Mouse (Mus musculus): Measurements from ENCODE around the gene Dnaja3. TPM values are rescaled to one million over a fixed set of nuclear protein-coding genes. Genes with fewer than 3 reads are reported as not detected.
"Not testable (repeated sequence)": the region's sequence is repeated elsewhere in the genome, so short reads cannot be mapped to it uniquely, and the experiment has no call there.

Gene Dnaja3
- polyA plus RNA-seq, 1 experiment from 2014 or later, result 74.2 TPM

DNA sequence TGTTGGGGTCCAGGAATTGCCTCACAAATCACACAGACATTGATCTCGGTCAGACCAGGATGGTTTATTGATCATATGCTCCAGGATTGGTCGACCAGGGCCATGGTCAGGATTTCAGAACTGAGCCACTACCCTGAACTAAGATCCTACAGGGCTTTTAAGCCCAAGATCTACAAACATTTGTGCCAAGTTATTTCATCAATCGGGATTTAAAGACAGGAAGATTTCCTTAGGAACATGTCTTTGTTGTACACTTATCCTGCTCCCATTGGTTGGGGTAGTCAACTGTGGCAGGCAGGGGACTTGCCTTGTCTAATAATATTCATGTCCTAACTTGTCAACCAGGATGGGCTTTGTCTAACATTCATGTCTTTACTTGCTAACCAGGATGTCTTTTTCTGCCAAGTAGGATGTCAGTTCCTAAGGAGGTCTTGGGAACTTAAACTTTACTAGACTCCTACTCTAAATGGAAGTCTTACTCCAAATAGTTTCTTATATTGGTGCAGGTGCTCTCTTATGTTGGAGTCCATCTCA, 41.2 kb downstream of the Dnaja3 start:
- not testable (repeated sequence) for H3K27ac ChIP-seq; H3K4me2 ChIP-seq; H3K27me3 ChIP-seq (replicated peaks); H3K9ac ChIP-seq; H3K9me3 ChIP-seq (replicated peaks); H3K36me3 ChIP-seq; H3K4me3 ChIP-seq; ATAC-seq
- peaks cover 62% of the 10 kb centered on the region for H3K4me1 ChIP-seq
- 71% methylated on average over 3 of the region's 3 CpGs for WGBS (ENCODE audit: insufficient replicate concordance)

DNA sequence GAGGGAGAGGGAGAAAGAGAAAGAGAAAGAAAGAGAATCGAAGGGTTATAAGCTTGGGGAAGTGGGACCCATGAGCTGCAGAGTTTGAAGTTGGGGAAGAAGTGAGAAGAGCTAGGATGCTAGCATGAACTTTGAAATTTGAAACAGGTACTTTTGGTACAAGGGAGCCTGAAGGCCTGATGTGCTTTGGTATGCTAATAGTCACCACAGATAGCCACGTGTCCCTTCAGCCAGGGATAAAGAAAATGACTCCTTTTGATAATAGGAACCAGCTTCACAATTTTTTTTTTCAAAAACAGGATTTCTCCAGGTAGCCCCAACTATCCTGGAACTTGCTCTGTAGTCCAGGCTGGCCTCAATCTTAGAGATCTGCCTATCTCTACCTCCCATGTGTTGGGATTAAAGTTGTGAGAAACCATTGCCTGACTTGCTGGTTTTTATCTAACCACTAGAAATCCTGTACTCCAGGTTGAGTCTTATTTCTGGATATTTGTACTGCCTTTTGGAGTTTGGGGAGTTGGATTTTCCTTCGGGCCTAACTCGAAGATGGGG, 42.9 kb downstream of the Dnaja3 start:
- Histone ChIP-seq H3K27ac (peak overlapping the region; percentile 85), H3K36me3 (peaks cover 11% of the 10 kb centered on the region), H3K9me3 (replicated peaks) (no peaks in the 10 kb centered on the region), H3K27me3 (replicated peaks) (no peaks in the 10 kb centered on the region), H3K4me2 (peak overlapping the region; percentile 83), H3K9ac (peak overlapping the region; percentile 82; the same call in 1 of the 2 replicates), H3K4me1 (peaks cover 64% of the 10 kb centered on the region), H3K4me3 (peak overlapping the region; percentile 78)
- ATAC-seq, result no peak
- WGBS (ENCODE audit: insufficient replicate concordance), result 41% methylated on average over 4 of the region's 4 CpGs

DNA sequence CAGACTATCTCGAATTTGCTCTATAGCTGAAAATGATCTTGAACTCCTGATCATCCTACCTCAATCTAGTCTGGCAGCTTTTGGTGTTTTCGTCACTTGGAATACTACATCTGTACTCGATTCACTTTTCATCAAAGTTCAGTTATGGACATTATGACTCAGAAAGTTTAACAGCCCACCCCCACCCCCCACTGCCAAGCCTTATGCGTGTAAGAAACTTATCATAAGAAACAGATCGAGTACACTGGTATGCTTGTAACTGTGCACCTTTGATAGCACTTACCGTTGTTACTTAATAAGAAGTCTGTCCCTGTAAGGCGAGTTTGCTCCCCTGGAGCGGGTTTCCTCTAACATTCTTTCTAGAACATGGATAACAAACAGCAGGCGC, 43.4 kb downstream of the Dnaja3 start:
- Histone ChIP-seq H3K4me3 (peak overlapping the region; percentile 78), H3K4me2 (peak overlapping the region; percentile 83), H3K4me1 (peaks cover 59% of the 10 kb centered on the region), H3K9ac (peak overlapping the region; percentile 82), H3K27ac (peak overlapping the region; percentile 85), H3K9me3 (replicated peaks) (no peaks in the 10 kb centered on the region), H3K27me3 (replicated peaks) (no peaks in the 10 kb centered on the region), H3K36me3 (peaks cover 16% of the 10 kb centered on the region)
- ATAC-seq, result peak; percentile 25; the same call in 1 of the 2 replicates
- WGBS (ENCODE audit: insufficient replicate concordance), result 17% methylated on average over 9 of the region's 9 CpGs

DNA sequence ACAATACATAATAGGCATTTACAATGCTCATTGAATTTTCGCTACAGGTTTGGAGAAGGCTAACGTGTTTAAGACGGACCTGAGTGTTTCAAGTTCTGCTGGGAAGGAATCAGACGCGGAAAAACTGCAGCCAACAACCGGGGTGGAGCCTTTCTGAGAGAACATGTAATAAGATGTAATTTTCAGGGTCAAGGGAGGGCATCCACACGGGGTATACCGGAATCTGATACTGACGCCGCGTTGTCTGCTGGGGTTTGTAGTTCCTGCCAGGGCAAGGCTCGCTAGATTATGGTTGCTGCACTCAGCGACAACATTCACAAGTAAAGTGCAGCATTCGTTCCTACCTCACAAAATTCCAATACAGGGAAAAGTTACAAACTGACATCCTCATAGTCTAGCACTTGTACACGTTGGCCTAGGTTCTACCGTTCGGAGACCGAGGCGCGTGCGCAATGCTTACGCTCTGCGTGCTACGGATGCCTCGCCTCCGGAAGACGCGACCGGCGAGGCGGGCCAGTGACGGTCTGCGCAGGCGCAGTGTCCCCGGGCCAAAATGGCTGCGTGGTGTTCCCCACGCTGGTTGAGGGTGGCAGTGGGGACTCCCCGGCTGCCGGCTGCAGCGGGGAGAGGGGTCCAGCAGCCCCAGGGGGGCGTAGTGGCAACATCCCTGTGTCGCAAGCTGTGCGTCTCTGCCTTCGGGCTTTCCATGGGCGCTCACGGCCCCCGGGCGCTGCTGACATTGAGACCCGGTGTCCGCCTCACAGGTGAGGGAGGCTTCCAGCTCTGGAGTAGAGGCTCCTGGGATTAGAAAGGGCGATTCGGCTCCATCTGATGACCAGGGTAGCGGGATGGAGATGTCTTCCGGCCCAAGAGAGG, 44.0 kb downstream of the Dnaja3 start:
- peaks cover 53% of the 10 kb centered on the region for H3K4me1 ChIP-seq
- peak overlapping the region; percentile 82 for H3K9ac ChIP-seq
- peak overlapping the region; percentile 78 for H3K4me3 ChIP-seq
- no peaks in the 10 kb centered on the region for H3K27me3 ChIP-seq (replicated peaks)
- WGBS (ENCODE audit: insufficient replicate concordance), result under 1% methylated on average over 54 of the region's 54 CpGs
- H3K4me2 ChIP-seq, result peak overlapping the region; percentile 83
- peaks cover 21% of the 10 kb centered on the region for H3K36me3 ChIP-seq
- ATAC-seq, result peak; percentile 80
- no peaks in the 10 kb centered on the region for H3K9me3 ChIP-seq (replicated peaks)
- peak overlapping the region; percentile 85 for H3K27ac ChIP-seq

DNA sequence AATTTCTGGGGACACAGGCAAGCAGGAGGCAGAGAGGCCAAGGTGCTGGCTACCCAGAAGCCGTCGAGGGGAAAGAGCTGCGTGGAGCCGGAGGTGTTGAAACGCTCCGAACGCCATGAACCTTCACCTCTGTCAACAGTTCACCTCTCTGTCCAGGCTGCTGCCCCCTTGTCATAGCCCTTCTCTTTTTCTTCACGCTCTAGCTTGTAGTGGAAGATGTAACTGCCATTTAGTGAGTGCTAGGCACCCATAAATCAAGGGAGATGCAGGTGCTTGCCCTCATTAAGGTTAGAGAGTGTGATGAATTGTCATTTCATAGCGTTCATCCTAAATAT, 44.6 kb downstream of the Dnaja3 start:
- Histone ChIP-seq H3K4me3 (peak overlapping the region; percentile 78), H3K27me3 (replicated peaks) (no peaks in the 10 kb centered on the region), H3K9ac (peak overlapping the region; percentile 82), H3K4me2 (peak overlapping the region; percentile 83), H3K36me3 (peaks cover 27% of the 10 kb centered on the region), H3K9me3 (replicated peaks) (0 out of 2 replicates have a peak, but pooled peaks cover 3% of the 10 kb centered on the region), H3K27ac (peak overlapping the region; percentile 85), H3K4me1 (peaks cover 47% of the 10 kb centered on the region)
- 0 out of 2 replicates have a peak, but pooled peaks have one; percentile 2 for ATAC-seq
- WGBS (ENCODE audit: insufficient replicate concordance), result 0% methylated on average over 9 of the region's 9 CpGs

DNA sequence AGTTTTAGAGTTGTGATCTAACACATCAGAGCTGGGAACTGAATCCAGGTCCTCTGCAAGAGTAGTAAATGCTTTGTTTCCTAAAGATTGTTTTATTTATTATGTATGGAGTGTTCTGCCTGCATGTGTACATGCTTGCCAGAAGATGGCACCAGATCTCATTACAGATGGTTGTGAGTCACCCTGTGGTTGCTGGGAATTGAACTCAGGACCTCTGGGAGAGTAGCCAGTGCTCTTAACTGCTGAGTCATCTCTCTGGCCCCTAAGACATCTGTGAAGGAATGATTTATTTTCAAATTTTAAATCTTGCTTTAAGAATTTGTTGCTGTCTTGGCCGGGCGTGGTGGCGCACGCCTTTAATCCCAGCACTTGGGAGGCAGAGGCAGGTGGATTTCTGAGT, 49.6 kb downstream of the Dnaja3 start:
- H3K4me2 ChIP-seq; H3K4me3 ChIP-seq; H3K27me3 ChIP-seq (replicated peaks); H3K27ac ChIP-seq; H3K9ac ChIP-seq; ATAC-seq; H3K9me3 ChIP-seq (replicated peaks): not testable (repeated sequence)
- Histone ChIP-seq H3K4me1 (peaks cover 22% of the 10 kb centered on the region), H3K36me3 (peaks cover 76% of the 10 kb centered on the region)
- 95% methylated on average over 4 of the region's 4 CpGs for WGBS (ENCODE audit: insufficient replicate concordance)

DNA sequence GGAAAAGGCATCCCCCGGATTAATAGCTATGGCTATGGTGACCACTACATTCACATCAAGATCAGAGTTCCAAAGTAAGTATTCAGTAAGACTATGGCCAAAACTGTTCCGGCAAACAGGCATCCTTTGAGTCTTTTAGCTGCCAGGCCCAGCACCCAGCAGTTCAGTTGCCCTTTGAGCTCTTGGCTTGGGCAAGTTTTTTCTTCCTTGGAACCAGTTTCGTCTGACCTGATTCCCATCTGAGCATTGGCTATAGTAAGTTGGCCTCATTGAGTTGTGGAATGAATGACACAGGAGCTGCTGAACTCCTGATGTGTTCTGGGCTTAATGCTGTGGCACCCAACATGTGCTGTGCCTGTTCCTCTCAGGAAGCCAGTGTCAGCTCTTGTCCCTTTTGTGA, 61.4 kb downstream of the Dnaja3 start:
- no peak overlapping the region for H3K4me2 ChIP-seq
- H3K27ac ChIP-seq, result no peak overlapping the region
- 88% methylated on average over 3 of the region's 3 CpGs for WGBS (ENCODE audit: insufficient replicate concordance)
- H3K36me3 ChIP-seq, result peaks cover 99% of the 10 kb centered on the region
- H3K4me3 ChIP-seq, result no peak overlapping the region
- H3K4me1 ChIP-seq, result no peaks in the 10 kb centered on the region
- H3K9me3 ChIP-seq (replicated peaks), result no peaks in the 10 kb centered on the region
- ATAC-seq, result no peak
- H3K27me3 ChIP-seq (replicated peaks), result no peaks in the 10 kb centered on the region
- H3K9ac ChIP-seq, result no peak overlapping the region

DNA sequence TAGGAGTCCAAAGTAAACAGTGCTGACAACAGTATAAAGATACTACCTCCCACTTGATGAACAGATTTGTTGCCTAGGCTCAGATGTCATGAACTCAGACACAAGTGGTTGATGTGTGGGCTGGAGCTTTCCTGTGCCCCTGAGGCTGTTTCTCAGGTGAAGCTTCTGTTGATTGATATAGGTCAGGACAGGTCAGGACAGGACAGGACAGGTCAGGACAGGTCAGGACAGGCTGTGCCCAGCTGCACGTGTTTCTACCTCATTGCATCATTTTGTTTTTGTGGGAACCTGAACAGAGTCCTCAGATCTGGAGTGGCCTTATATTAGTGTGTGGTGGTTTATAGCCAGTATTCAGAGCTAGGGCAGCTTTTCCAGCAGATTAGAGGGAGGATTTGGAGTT, 62.9 kb downstream of the Dnaja3 start:
- Histone ChIP-seq H3K27ac (no peak overlapping the region), H3K36me3 (peaks cover 99% of the 10 kb centered on the region), H3K4me2 (no peak overlapping the region), H3K4me3 (no peak overlapping the region), H3K9ac (no peak overlapping the region), H3K27me3 (replicated peaks) (no peaks in the 10 kb centered on the region), H3K4me1 (no peaks in the 10 kb centered on the region), H3K9me3 (replicated peaks) (no peaks in the 10 kb centered on the region)
- 58% methylated on average over 1 of the region's 1 CpGs for WGBS (ENCODE audit: insufficient replicate concordance)
- peak; percentile 50; the same call in 1 of the 2 replicates for ATAC-seq

DNA sequence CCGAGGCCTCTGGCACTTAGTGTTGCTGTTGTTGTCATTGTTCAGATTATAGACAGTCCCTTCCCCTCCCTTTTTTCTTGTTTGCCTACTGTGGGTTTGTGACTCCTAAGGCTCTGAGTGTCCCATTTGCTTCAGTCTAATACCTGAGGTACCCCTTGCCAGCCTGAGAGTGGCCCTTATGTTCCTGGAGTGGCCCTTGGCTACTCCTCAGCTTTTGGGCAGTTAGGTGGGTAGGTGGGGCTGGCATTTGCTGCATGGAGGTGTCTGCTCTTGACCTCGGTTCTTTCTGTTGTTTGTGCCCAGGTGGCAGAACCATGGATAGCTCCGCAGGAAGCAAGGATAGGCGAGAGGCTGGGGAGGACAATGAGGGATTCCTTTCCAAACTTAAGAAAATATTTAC, 65.8 kb downstream of the Dnaja3 start:
- 81% methylated on average over 4 of the region's 4 CpGs for WGBS (ENCODE audit: insufficient replicate concordance)
- Histone ChIP-seq H3K27ac (no peak overlapping the region), H3K9me3 (replicated peaks) (no peaks in the 10 kb centered on the region), H3K36me3 (peaks cover 100% of the 10 kb centered on the region), H3K9ac (no peak overlapping the region), H3K27me3 (replicated peaks) (no peaks in the 10 kb centered on the region), H3K4me1 (no peaks in the 10 kb centered on the region), H3K4me2 (no peak overlapping the region), H3K4me3 (no peak overlapping the region)
- ATAC-seq, result no peak

DNA sequence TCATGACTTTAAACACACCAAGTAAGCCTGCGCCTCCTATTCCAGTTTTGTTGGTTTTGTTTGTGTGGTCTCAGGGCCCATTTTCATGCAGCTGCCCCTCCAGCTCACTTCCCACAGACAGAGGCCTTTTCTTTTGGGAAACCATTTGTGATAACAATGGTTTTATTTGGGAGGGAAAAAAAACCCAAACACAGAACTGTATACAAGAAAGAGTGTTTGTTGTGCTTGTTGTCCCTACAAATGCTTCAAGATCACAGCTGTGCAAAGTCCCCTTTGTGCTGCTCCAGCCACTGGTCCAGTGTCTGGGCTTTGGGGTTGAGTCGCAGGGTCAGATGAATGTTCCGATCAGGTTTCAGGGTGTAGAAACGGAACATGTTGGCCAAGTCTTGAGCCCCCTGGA, 71.4 kb downstream of the Dnaja3 start:
- Histone ChIP-seq H3K9ac (no peak overlapping the region), H3K4me3 (no peak overlapping the region), H3K27me3 (replicated peaks) (no peaks in the 10 kb centered on the region), H3K36me3 (peaks cover 100% of the 10 kb centered on the region), H3K27ac (no peak overlapping the region), H3K4me1 (no peaks in the 10 kb centered on the region), H3K4me2 (no peak overlapping the region), H3K9me3 (replicated peaks) (no peaks in the 10 kb centered on the region)
- ATAC-seq, result no peak
- 87% methylated on average over 4 of the region's 4 CpGs for whole genome bisulfite sequencing (ENCODE audit: insufficient replicate concordance)

DNA sequence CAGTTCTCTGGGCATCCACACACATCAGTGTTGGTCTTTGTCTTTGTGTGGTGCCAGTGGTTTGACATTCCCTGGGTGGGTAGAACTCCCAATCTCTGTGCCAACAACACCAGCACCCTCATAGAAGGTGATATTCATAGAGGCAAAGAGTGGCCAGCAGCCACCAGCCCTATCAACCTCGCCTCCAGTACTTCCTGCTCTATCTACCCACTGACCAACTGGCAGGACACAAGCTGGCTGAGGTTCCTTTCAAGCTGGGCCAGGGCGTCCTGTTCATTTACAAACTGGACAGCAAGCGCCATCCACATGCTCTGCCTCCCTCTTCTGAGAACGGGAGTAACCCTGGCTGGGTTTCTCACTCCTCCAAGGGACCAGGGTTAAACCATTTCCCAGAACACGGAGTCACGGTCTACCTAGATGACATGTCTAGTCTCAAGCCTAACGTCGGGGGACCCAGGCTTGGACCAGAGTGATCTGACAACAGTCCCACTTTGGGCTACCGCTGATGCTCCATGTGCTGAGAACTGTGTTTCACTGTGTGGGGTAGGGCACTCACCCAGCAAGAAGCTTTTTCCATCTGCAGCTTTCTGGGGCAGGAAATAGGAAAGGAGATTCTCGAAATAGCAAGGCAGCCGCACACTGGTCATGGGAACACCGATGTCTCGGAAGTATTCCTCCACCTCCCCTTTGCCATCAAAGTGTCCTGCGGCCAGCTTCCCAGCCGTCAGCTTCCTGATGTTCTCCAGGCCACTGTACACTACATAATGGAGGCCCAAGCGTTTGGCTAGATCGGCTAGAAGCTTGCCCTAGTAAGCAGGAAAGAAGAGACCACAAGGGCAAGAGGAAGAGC, 74.3 kb downstream of the Dnaja3 start:
- peaks cover 79% of the 10 kb centered on the region for H3K36me3 ChIP-seq
- ATAC-seq, result no peak

More for the DNA sequence above, 74.3 kb downstream of the Dnaja3 start:
- 82% methylated on average over 17 of the region's 17 CpGs for WGBS (ENCODE audit: insufficient replicate concordance)
- Histone ChIP-seq H3K4me2 (no peak overlapping the region), H3K4me1 (peaks cover 18% of the 10 kb centered on the region), H3K27me3 (replicated peaks) (no peaks in the 10 kb centered on the region), H3K27ac (no peak overlapping the region), H3K9ac (no peak overlapping the region), H3K9me3 (replicated peaks) (no peaks in the 10 kb centered on the region), H3K4me3 (no peak overlapping the region)
